Mouse (Mus musculus): Measurements from ENCODE around the gene Olfr866.

The Olfr866 gene

DNA sequence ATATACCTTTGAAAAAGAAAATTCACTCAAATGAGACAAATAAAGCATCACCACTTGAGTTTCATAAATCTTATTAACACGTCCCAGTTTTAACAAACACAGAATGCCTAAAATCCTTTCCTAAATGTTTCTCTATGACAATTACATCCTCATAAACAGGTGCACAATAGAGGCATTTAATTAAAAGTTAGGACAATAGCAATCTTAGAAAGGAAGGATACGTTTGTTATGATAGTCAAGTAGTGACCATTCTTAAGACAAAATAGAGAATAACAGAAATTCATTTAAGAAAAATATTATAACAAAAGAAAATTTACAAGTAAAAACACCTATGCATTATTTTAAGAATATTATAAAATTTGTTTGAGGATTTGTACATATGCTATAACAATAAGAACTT is at the start of gene Olfr866:
Gene Olfr866, minus strand, starts transcription at position 101 of the 400 bp plus-strand sequence.
- no peak for DNase-seq (ENCODE audit: low spot score)

DNA sequence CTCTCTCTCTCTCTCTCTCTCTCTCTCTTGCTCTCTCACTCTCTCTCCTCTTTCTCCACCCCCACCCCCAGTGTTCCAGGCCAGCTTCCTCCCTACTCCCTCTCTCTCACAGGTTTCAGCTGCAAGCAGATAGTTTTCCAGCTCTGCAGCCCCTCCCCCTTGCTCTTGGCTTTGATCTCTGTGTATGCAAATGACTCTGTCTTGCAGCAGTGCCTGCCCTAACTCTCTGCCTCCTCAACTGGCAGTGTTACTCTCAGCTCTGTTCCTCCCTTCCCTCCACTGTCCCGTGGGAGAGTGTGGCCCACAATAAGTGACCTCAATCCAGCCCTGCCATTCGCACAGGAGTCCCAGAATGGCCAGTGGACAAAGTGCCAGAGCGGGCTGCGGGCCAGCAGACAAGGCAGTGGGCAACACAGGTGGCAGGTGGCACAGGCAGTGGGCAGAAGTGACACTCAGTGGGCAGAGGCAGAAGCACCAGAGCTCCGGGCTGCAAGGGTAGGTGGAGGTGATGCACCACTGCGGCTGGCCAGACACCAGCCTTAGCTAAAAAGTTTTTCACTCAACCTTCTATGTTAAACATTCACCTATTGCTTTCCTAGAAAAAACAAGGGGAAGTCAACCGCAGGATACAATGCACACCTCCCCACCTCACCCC is 45.8 kb upstream of the Olfr866 start:
- no peak for DNase-seq (ENCODE audit: low spot score)

DNA sequence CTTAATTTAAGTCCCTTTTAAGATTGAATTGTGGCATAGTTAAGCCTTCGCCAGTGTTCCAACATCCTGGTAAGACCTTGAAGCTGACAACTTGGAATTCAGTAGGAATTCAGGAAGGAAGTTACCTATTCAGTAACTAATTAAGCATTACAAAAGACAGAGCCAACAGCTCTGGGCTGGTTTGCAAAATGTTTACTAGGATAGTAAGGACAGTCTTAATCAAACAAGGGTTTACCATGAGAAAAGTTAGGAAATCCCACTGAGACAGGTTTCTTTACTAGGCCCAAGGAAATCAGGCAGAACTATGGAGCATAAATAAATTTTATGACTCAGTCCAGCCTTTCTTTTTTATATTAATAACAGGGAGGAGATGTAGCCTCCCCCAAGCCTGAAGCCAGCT is 43.5 kb upstream of the Olfr866 start:
- no peak for DNase-seq (ENCODE audit: low spot score)

DNA sequence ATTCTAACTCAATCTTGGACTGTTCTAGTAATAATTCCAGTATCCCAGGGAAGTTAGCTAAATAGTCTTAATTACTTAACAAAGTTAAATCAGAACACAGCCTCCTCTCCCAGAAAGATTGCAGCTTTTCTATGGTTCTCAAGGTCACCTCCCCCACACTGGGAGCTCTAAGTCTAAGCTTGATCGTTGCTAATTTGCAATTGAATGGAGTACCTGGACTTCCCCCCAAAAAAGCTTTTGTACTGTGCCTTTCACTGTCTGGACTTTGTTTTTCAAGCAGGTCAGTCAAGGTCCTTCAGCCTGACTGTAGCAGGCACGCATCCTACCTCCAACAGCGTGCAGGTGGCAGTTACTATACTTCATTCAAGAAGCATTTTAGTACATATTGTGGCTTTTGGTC is 42.4 kb upstream of the Olfr866 start:
- no peak for DNase-seq (ENCODE audit: low spot score)

DNA sequence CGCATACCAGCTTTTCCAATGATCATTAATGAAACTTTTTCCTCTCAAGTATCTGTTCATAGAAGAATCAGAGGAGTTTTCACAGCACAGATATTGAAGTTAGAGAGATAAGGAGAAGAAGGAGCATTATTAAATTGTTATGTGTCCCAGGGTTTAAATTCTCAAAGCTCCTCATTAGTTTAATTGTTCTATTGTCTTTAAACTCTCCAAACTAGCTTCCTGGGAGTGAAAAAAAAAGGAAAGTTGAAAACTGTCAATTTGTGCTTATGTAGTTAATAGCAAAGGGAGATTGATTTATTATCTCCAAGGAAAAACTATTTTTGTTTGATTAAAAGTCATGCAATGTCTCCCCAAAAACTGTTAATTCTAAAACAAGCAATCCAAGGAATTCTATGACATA is 29.6 kb upstream of the Olfr866 start, which contains the start of gene Olfr867:
Gene Olfr867, minus strand, starts transcription at position 101 of the 400 bp plus-strand sequence.
- no peak for DNase-seq (ENCODE audit: low spot score)

DNA sequence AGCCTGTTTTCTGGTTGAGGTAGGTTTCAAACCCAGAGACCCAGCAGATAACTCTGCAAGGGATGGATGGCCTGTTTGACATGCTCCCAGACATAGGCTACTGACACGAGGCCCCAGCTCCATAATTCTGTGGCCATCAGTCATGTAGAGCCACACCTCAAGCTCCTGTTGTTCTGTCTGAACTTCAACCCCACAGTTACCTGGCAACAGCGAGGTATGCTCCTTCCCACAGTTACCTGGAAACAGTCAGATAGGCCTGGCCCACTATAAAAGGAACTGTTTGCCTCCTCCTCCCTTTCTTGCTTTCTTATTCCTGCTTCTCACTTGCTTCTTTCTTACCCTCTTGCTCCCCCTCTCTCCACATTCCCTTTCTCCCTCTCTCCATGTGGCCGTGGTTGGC is 20.1 kb upstream of the Olfr866 start:
- no peak for DNase-seq (ENCODE audit: low spot score)
